Mouse (Mus musculus) left cerebral cortex, adult 11 months (tissue): ENCODE measurements around the gene Defb43.

Experiments used
- DNase-seq: peaks from one replicate; pipeline ENCODE4 v3.0.0; 2022; ENCODE audit warnings: low spot score

The Defb43 gene

GRCm38 (mm10) chr14:63011471-63011870, at the start of gene Defb43:
Gene Defb43 (plus strand): TSS chr14:63011771.
- DNase-seq: no peak

- no peak for DNase-seq
Observed at GRCm38 (mm10) chr14:62963632-62964031, 47.9 kb upstream of the Defb43 start.

DNA sequence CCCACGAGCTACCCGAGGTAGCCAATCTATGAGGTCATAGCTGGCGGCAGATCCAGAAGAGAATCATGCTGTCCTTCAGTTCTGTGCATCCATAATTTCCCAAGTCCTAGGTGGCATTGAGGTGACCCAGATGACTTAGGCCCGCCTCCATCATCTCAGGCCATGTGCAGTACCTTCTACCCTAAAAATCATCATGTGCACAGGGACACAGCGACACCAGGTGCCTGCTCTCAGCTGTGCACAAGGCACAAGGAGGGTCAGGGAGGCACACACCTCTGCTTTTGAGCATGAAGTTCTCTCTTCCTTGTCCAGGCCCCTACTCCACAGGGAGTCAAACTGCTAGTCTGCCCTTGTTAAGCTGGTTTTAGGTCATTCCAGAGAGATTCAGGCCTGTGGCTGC, 46.2 kb upstream of the Defb43 start:
- no peak for DNase-seq

- no peak for DNase-seq
Observed at GRCm38 (mm10) chr14:62965811-62966520, 45.6 kb upstream of the Defb43 start.

- DNase-seq: peak; percentile 21
Observed at GRCm38 (mm10) chr14:62975046-62975445, 36.5 kb upstream of the Defb43 start.

- no peak for DNase-seq
Observed at GRCm38 (mm10) chr14:62979815-62980214, 31.8 kb upstream of the Defb43 start.

GRCm38 (mm10) chr14:62984410-62984809, 27.2 kb upstream of the Defb43 start, which contains the start of gene Defb48:
Gene Defb48 (minus strand): TSS chr14:62984510.
- DNase-seq: no peak

GRCm38 (mm10) chr14:62991271-62991670, 20.3 kb upstream of the Defb43 start:
- DNase-seq: no peak

DNA sequence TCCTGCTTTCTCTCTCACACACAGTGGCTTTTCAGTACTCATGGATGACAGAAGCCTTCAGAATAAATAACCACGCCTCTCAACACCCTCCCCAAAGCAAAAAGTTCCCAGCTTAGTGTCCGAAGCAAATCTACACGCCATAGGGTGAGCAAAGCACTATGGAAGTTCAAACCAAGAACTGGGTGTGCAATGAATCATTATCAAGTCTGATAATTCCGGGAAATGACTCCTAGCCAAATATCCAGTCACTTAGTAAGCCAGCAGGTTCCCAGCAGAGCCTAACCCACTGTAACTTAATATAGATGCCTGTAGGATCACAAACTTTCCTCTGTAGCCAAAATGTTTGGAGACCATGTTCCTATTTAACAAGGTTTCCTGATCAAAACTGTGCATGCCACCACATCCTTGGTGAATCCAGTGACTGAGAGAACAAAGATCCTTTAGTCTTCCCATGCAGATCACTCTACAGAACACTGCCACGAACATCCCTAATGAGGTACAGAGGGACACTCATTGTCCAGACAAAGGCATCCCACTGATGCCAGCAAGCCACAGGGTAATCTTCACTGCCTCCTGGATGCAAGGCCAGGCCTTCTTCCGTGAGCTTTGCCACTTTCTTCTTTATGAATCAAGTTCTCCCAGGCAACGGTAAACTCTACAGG, 19.6 kb upstream of the Defb43 start:
- no peak for DNase-seq

DNA sequence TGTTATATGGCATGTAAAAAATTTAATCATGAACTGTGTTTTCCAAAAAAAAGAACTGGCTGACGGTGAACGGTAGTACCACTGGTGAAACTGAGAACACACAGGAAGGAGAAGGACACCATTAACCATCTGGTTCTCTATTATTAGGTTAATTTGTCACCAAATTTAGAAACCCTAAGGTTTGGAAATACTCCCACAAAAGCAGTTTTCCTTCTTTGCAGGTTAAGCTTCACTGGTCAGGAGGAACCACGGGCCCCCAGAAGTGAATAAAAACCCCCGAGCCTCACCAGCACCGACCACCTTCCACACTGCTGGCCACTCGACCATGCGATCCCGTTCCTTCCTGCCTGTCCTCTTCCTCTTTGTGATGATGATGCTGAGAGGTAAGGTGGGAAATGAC, 13.8 kb upstream of the Defb43 start, which contains the start of gene Defb47:
Gene Defb47, plus strand, starts transcription at position 301 of the 400 bp plus-strand sequence.
- DNase-seq: no peak

DNA sequence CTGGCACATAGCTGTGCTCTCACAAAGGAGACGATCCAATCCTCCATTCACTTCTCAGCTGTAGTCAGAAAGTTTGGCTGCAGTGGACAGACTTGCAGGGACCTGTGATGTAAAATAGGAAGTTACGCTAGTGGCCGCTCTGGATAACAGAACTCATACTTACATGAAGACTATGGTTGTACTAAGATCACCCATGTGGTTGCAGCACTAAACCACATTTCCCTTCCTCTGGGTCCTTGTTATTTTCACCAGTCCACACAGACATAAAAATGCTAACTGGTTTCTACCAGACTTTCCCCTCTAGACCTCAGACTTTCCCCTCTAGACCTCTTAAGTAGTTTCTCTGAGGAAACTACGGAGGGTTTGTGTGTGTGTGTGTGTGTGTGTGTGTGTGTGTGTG, 12.6 kb upstream of the Defb43 start:
- no peak for DNase-seq

GRCm38 (mm10) chr14:63002588-63002987, 9.0 kb upstream of the Defb43 start:
- no peak for DNase-seq

- DNase-seq: no peak
Observed at GRCm38 (mm10) chr14:63013082-63013481, 1.5 kb downstream of the Defb43 start.

- DNase-seq: no peak
Observed at GRCm38 (mm10) chr14:63014667-63015066, 3.1 kb downstream of the Defb43 start.

- peak; percentile 30 for DNase-seq
Observed at GRCm38 (mm10) chr14:63020524-63021156, 9.1 kb downstream of the Defb43 start.

DNA sequence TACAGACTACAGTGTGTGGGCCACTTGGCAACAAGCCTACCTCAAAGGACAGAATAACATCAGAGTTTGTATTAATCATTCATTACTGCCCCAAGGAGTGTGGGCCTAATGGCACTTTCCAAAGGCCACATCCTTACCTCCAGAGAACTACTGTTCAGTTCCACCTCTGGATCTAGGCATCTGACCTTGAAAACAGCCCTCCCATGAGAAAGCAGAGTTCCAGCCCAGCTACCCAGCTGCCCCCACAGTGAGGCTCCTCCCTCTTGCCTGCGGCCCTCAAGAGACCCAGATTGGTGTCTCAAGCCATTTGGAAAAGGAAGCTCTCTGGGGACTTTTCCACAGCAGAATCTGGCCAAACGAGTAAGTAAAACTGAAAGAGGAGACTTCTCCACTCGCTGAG, 35.1 kb downstream of the Defb43 start, which contains the start of gene Defb42:
Gene Defb42, plus strand, starts transcription at position 301 of the 400 bp plus-strand sequence.
- DNase-seq: no peak

DNA sequence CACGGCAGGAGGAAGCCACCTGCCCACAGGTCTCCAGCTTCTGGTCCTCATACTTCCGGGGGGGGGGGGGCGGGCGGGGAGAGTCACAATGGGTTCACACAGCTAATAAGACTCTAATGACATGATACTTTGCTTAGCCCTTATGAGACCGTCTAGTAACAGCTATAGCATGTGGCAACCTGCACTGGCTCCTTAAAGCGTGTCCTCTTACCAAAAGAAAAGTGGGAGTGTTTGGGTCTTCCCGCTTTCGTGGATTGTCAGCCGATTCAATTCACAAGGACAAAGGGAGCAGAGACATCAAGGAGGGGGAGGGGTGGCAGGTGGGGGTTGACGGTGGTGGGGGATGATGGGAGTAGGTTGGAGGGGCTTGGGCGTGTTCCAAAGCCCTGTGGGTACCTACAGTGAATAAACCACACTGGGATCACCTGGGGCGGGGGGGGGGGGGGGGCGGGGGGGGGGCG, 38.4 kb downstream of the Defb43 start, which contains the start of gene Defb30:
Gene Defb30, minus strand, starts transcription at position 51 of the 461 bp plus-strand sequence.
- DNase-seq: no peak

DNA sequence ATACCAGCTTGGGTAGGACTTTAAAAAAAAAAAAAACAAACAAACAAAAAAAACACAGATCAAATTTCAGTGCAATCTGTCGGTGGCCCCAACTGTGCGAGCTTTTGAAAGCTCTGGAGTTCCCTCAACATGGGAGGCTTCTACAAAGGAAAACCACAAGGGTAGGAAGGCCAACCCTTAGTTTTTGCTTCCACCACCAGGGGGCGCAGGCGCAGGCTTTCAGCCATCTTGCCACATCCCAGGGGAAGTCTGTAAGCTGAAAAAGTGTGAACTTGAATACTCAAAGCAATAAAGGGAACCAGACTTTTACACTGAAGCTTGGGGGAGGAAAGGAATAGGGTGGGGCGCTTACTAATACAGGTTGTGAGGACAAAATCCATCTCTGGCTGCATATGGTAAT, 39.2 kb downstream of the Defb43 start:
- peak; percentile 6 for DNase-seq

- DNase-seq: peak; percentile 53
Observed at GRCm38 (mm10) chr14:63054729-63055128, 43.2 kb downstream of the Defb43 start.

DNA sequence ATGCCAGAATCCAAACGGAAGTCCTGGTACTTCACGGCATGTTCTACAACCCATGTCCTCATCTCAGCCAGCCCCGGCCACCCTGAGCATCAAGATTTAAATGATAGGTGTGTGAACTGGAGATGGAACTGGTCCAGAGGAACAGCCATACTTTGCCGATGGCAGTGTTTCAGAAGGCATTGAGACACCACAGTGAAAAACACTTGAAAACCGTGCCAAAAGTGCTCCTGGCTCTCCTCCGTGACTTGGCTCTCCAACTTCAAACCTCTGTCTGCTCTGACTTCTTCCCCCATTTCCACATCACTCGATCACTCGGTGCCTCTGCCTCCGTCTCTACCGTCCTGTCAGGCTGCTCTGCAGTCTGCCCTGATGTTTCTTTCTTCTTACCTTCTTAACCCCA, 48.8 kb downstream of the Defb43 start:
- DNase-seq: no peak

DNA sequence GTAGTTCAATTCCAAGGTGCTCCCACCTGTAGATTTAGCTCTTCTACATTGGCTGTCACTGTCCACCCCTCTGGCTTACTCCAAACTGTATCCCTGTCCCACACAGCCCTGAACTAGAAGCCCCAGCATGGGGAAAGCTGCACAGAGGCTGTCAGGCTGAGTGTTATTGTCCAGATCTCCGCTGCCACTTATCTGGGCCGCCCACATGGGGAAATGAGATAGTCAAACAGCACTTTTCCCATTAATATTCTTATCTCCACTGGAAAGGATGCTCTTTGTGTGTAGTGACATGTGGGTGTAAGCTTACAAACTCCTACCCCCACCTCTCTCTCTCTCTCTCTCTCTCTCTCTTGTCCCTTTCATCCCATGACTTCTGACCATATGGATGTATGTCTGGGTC, 50.6 kb downstream of the Defb43 start:
- no peak for DNase-seq

GRCm38 (mm10) chr14:63065391-63065790, 53.8 kb downstream of the Defb43 start:
- no peak for DNase-seq
